Mouse (Mus musculus) neural tube, embryonic 14.5 days (tissue): Measurements from ENCODE around the gene Crb1. TPM values are rescaled to one million over a fixed set of nuclear protein-coding genes. Genes with fewer than 3 reads are reported as not detected.

ENCODE experiments used
- polyA plus RNA-seq: library from polyadenylated mRNA; unstranded; fragments of >200 nt; fragmentation: Nextera tagmentation; extraction: Ambion mirVana; gene quantifications from 2 replicates; pipeline ENCODE4 v1.2.1, GENCODE M21; 2014

Crb1 gene
- polyA plus RNA-seq, 1 experiment from 2014 or later, result 1.5 TPM

Other genes with a start within 250 kb of the Crb1 start
- 24.6 and 26.5 TPM in 2 replicates for gene Zbtb41, start 45.2 kb upstream of the Crb1 start, polyA plus RNA-seq
- 2.3 and 2.5 TPM in 2 replicates for gene Aspm, start 77.7 kb upstream of the Crb1 start, polyA plus RNA-seq
- gene F13b, start 124.6 kb upstream of the Crb1 start, polyA plus RNA-seq, result not detected in 2 replicates
- not detected in 2 replicates for gene Cfhr1, start 183.2 kb upstream of the Crb1 start, polyA plus RNA-seq